Mouse (Mus musculus) regulatory T cell (primary cell): ENCODE data around the gene Scgb2b12.
"Not testable (repeated sequence)": the region's sequence is repeated elsewhere in the genome, so short reads cannot be mapped to it uniquely, and the experiment has no call there.

Source experiments
- in situ Hi-C: fragments of 300-600 bp; cut with MboI, MseI; formaldehyde crosslinking; loops from one replicate; pipeline ENCODE4 v1.15.1; 2025; ENCODE audit warnings: high pct_unique_total_duplicates

Gene Scgb2b12

DNA sequence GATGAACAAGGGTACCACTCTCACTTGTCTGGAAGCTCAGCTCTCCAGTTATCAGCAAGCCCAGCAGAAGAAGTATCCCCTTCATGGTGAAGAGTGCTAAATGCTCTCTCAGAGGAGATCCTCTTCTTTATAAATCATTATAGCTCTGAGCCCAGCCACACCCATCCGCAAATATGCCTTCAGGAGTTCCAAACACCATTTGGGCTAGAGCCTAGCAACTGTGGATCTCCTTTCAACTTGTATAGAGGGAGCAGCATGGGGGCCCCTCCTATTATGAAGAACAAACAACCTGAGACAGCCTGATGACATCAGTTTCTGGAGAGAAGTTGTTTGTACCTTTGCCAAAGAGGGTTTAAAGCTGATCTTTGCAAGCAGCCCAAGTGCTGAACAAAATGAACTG is at the start of gene Scgb2b12:
Scgb2b12 (minus strand) TSS at position 101 of the 400 bp plus-strand sequence.
- in situ Hi-C loops = loop anchor here (5.0 kb wide), 1 partner anchor 955 kb away; the partner anchor contains the start of gene Scgb2b19

DNA sequence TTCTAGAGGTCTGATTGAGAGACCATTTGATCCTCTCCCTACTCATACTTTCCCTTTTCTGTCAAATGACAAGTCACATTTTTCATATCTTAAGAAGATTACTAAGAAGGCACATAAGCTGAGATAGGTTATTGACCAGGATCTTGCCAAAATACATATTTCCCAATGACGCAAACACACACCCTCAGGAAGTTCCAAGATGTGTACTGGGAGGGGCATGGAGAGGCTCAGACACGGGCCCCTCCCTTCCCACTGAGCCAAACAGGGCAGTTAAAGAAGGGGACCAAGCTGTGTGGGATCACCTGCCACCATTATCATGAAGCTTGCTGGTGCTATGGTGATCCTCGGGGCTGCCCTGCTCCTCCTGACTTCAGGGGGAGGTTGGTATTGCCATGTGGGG is 6.8 kb upstream of the Scgb2b12 start, which contains the start of gene Scgb1b12:
Scgb1b12 (plus strand) TSS at position 301 of the 400 bp plus-strand sequence.
- in situ Hi-C loops = not testable (repeated sequence)
